Mouse (Mus musculus) cerebellum, adult (tissue): ENCODE results near the gene Abcg1.

Source experiments
- ATAC-seq: cut with Nextera tagmentation; 2 replicates; pipeline ENCODE4 v1.9.2; 2017; ENCODE audit warnings: mild to moderate bottlenecking, moderate library complexity, mixed read lengths; ENCODE audit not compliant: insufficient number of reproducible peaks, low FRiP score, low TSS enrichment

The Abcg1 gene

GRCm38 (mm10) chr17:31057151-31057890 lies at the start of gene Abcg1:
TSS of gene Abcg1 (plus strand) at chr17:31057675.
- ATAC-seq = peak; percentile 64

GRCm38 (mm10) chr17:31008416-31008815 lies 49.1 kb upstream of the Abcg1 start:
- no peak for ATAC-seq

DNA sequence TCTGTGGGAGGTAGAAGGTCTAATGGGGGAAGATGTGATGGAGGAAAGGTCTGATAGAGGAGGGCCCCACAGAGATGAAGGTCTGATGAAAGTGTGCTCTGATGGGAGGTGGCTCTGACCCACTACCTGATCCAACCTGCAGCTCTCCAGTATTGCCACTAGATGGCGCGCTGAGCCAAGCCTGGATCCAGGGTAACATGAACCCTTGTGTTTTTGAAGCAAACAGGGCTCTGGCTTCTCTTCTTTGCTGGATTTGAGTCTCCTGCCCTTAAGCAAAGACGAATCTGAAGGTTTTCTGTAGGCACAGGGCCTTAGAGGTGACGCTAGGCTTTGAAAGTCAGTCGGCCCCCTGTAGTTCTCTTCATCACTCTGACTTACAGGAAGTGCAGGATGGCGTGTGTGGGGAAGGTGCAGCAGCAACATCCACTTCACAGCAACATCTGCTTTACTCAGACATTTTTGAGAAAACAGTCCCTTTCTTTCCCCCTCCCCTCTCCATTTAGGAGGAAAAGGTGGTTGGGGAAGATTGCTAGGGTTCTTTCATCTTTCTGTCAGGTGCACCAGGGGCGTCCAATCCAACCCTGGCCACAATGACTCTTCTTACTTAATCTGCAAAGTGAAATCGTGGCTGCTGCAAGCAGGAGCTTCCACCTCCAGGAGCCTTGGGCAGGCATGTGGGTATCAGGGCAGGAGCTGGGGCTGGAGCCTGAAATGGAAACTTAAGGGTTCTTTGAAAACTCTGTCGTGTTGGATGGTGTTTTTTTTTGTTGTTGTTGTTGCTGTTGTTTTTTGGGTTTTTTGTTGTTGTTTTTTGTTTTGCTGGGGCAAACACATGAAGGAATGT lies 45.7 kb upstream of the Abcg1 start:
- peak; percentile 36; the same call in 1 of the 2 replicates for ATAC-seq

GRCm38 (mm10) chr17:31018267-31018666 lies 39.2 kb upstream of the Abcg1 start:
- no peak; the same call in 1 of the 2 replicates for ATAC-seq

GRCm38 (mm10) chr17:31019505-31019904 lies 38.0 kb upstream of the Abcg1 start:
- ATAC-seq = 0 out of 2 replicates have a peak, but pooled peaks have one; percentile 31

- ATAC-seq = no peak
Measured at GRCm38 (mm10) chr17:31020078-31020477, 37.4 kb upstream of the Abcg1 start.

DNA sequence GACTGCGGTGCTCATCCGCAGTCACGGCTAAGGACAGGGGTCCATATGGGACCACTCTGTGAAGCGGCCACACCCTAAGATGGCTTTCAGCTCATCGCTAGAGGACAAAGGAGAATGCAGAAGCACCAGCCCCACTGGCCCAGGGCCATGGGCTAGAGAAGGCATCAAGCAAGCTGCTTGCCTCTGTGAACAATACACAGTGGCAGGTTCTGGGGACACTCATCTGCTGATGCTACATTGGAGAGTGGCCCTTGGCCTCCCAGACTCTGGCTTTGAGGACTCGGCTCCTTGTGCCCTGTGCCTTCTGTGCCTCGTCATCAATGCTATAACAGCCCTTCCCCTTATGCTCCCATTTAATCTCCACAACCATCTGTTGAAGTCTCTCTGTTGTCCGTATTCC lies 36.2 kb upstream of the Abcg1 start:
- no peak for ATAC-seq

- no peak for ATAC-seq
Measured at GRCm38 (mm10) chr17:31024125-31024781, 33.2 kb upstream of the Abcg1 start.

DNA sequence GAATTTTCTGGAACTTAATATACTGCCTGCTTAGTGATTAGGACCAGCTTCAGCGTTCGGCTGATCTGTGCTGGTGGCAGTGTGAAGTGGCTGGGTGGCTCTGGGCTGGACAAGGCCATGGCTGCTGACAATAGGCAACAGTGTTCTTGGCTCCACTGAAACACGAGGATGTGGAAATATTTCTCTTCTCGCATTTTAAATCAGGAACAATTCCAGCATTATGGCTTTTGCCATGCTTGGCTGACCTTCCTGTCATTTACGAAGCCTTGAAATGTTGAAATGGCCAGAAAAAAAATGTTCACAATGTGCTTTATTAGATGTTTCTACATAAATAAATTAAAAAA lies 32.7 kb upstream of the Abcg1 start:
- ATAC-seq = no peak

GRCm38 (mm10) chr17:31026986-31027385 lies 30.5 kb upstream of the Abcg1 start:
- ATAC-seq = no peak

DNA sequence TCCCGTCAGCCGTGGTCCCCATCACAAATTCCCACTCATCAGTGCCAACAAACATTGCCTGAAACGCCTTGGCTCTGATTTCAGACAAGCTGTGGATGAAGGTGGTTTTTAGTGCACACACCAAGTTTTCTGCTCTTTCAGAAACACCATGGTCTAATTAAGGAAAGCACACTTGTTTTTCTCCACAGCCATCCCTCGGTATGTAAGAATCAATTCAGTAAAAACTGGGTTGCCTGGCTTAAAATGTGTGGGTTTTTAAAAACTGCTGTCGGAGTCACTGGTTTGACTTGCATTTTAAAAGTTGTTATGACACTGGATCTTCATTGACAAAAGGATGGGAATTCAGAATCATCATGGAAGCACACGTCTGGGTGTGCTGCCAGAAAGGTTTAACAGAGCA lies 29.8 kb upstream of the Abcg1 start:
- no peak for ATAC-seq

GRCm38 (mm10) chr17:31028821-31029370 lies 28.6 kb upstream of the Abcg1 start:
- no peak for ATAC-seq

DNA sequence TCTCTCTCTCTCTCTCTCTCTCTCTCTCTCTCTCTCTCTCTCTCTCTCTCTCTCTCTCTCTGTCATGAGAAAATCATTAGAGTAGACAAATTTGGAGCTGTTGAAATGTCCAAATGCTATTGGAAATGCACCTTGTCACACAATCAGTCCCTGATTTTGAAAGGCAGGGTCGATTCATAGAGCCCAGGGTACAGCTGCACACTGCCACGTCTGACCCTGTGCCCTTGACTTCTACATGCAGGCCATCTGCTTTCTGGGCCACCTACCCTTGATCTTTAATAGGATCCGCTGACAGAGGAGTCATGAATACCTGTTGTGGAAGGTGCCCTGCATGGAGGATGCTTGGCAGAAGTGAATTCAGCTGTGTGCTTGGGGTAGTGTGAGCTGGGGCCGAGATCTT lies 28.1 kb upstream of the Abcg1 start:
- no peak for ATAC-seq

GRCm38 (mm10) chr17:31032341-31032740 lies 25.1 kb upstream of the Abcg1 start:
- ATAC-seq = no peak

DNA sequence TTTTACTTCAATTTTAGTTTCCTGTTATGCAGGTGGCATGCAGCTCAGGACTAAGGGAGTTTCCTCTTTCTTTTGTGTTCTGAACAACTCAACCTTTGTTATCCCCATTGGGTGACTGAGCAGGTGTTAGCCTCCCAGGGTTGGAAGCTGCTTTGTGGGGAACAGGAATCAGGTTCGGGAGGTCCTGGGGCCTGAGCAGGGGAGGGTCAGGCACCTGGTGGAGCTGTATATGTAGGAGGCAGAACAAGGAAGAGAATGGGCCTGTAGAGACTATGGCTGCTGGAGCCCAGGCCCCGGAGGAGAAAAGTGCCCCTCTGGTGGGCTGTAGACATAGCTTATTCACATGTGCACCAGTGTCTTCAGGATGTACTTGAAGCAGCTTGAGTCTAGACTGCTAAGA lies 24.2 kb upstream of the Abcg1 start:
- ATAC-seq = no peak

- ATAC-seq = no peak
Measured at GRCm38 (mm10) chr17:31034165-31034564, 23.3 kb upstream of the Abcg1 start.

DNA sequence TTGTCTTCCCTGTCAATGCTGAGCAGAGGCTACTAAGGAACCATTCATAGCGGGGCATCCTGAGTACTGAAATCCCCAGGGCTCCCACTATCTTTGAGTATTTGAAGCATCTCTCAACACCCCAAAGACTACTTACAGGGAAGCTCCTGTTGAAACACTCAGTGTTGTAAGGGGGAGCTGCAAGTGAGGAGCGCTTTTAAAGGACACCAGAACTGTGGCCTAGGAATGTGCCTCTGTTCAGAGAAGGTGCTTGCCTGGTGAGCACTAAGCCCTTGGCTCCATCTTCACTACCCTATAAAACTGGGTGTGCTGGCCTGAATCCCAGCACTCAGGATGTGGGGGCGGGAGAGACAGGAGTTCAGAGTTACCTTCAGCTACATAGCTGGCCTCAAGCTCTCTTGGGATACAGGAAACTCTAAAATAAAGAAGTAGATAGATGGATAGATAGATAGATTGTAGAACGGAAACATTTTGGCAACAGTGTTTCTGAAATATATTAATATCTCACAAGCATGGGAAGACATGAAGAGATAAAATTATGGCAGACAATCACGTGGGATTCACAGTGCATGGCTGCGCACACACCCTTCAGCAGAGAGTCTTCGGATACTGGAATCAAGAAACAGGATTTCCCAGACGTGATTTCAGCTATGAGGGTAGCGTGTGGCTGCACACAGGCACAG lies 22.7 kb upstream of the Abcg1 start:
- no peak for ATAC-seq

DNA sequence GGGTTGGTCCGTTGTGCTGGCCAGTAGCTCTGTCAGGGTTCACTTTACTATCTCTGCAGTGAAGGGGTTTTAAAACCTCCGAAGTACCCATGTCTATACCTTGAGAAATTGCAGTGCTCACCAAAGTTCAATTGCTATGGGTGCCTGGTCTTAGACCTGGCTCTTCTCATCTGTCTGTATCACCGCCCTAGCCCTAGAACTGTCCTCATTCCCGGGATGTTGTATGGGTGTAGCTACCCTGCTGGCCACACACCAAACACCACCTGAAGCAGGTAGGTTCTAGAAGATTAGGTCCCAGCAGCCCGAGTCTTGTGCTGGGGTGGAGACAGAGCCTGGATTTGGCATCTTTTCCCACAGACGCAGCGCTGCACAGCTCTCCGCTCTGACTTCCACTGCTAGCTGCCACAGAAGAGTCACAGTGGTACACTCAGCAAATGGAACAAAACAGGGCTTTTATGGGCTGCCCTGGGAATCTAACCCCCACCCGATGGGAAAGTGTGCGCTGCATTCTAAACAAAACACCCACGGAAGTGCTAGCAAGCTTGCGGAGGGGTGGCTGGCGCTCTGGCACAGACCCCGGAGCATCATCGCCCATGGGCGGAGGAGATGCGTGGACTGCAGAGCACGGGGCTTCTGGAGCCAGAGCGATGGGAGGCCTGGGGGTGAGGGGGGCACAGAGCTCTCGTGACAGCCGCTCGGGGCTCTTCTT lies 21.2 kb upstream of the Abcg1 start:
- ATAC-seq = no peak

DNA sequence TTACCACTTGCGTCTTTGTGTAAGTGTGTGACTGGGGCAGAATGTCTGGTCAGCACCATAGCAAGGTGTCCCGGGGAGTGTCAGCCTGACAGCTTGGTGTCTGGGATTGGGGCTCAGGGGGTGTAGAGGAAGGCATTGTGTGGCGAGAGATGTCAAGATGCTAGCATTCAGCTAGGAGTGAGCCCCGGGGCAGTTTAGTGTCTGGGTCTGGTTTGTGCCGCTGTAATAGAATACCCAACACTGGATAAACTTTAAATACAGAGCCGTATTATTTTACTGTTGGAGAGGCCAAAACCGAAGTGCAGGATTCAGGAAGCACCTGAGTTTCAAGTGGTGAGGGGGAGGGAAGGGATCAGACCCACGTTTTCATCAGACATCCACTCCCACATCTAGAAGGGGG lies 20.1 kb upstream of the Abcg1 start:
- ATAC-seq = no peak

- ATAC-seq = no peak
Measured at GRCm38 (mm10) chr17:31038381-31038780, 19.1 kb upstream of the Abcg1 start.
